ENCODE assay signal across 21 mouse cellular contexts in the genomic region with DNA sequence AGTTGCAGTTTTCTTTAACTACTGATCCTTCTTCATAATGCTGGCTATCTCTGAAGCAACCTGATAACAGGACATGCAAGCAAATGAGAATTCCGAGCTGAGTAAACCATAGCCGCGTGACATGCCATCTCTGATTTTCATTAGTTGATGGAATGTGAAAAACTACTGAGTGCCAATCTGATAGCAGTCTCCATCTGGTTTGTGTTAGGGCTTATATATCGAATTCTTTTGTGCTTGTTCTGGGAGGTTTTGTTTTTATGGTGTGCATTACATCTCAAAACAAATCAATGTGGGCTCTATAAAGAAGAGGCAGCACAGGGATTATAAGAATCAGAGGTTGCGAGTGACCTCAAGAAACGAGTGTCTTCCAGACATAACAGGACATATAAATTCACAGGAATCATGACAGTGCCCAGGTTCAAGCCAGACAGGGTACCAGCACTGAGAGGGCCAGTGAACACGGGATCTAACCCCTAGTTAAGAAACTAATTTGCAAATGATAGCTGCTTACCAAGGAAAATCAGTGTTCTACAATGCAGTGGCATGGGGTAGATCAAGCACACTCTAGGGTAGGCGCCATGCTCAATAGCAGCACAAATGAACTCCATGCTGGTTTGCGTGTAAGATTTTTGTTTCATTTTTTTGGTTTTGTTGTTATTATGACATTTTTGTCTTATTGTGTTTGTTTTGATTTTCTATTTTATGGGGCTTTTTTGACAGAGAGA. TPM values are rescaled to one million over a fixed set of nuclear protein-coding genes. Genes with fewer than 3 reads are reported as not detected.
A peak's percentile ranks its signal among the peaks of the same experiment; 100 is the strongest.
DNase-seq lines count a peak whose midpoint lies in the region; ATAC-seq and TF ChIP-seq lines count a peak whose summit lies in the region.
"Had no signal": no experiment of that assay in that cellular context is flagged by ENCODE, and none has a peak within 500 bp of the region (broad histone marks: within the 10 kb centered on the region; RNA-seq: fewer than 3 reads in every experiment).

No protein-coding gene starts in this region.

- 43% methylated on average over 9 of the region's 9 CpGs for WGBS in kidney, embryonic 14.5 days

- no peaks in the 10 kb centered on the region for H3K27me3 ChIP-seq in kidney, embryonic 14.5 days (ENCODE audit: control insufficient read depth, insufficient read depth, low read length)

- no peak for TF ChIP-seq POLR2A in embryonic fibroblast, embryonic 13.5 days (IDR thresholded peaks at IDR 0.05; ENCODE audit: low read depth, low read length)

- no peaks in the 10 kb centered on the region for H3K4me1 ChIP-seq in kidney, embryonic 14.5 days (ENCODE audit: control insufficient read depth, insufficient read depth, low read length)
- peaks cover 3% of the 10 kb centered on the region for H3K4me1 ChIP-seq in embryonic fibroblast, embryonic 13.5 days (ENCODE audit: control insufficient read depth, insufficient read depth, low read length)

- no peak overlapping the region for H3K4me2 ChIP-seq in kidney, embryonic 14.5 days (replicated peaks; ENCODE audit: low read depth, low read length)

- no peak for TF ChIP-seq CTCF in embryonic fibroblast, embryonic 13.5 days (IDR thresholded peaks at IDR 0.05; ENCODE audit: borderline replicate concordance, insufficient read depth, low read length)

- peak; percentile 57; the same call in 1 of the 2 replicates for ATAC-seq in kidney, embryonic 14.5 days (ENCODE audit: low FRiP score, low TSS enrichment)
- ATAC-seq: hindbrain, postnatal 0 days; lung, postnatal 0 days had no signal

- intact Hi-C loops in left cerebral cortex, postnatal 36 days (cut with DNase I): no loop called here

- DNase-seq in kidney, postnatal 4 days: no peak
- DNase-seq in embryo, embryonic 10.5 days (ENCODE audit: low spot score): peak; percentile 70
- peak; percentile 39 for DNase-seq in mesoderm, embryonic 11.5 days (ENCODE audit: low read depth, low spot score)
- DNase-seq in layer of hippocampus, adult 9-11 months: no peak
- no peak for DNase-seq in left cerebral cortex, postnatal 36 days (ENCODE audit: low spot score in 2 of 2)
- DNase-seq: adrenal gland, adult 8-10 months; cerebellum, adult 8-10 months; gastrocnemius, postnatal 10 days; kidney, adult 8-10 months; thymus, postnatal 36 days had no signal

- H3K9ac ChIP-seq in kidney, embryonic 14.5 days (ENCODE audit: low read depth, low read length): no peak overlapping the region
- H3K9ac ChIP-seq: liver, embryonic 14.5 days had no signal

- no peak overlapping the region for H3K27ac ChIP-seq in kidney, embryonic 14.5 days (ENCODE audit: low read depth, low read length)
- H3K27ac ChIP-seq in embryonic fibroblast, embryonic 13.5 days (ENCODE audit: insufficient read depth, low read length): peak overlapping the region; percentile 65
- H3K27ac ChIP-seq: hindbrain, postnatal 0 days; liver, embryonic 14.5 days had no signal

- H3K36me3 ChIP-seq in kidney, embryonic 14.5 days (ENCODE audit: control insufficient read depth, insufficient read depth, low read length): no peaks in the 10 kb centered on the region

- H3K4me3 ChIP-seq in kidney, embryonic 14.5 days (ENCODE audit: low read length): no peak overlapping the region
- no peak overlapping the region for H3K4me3 ChIP-seq in embryonic fibroblast, embryonic 13.5 days (ENCODE audit: insufficient read depth, low read length)

- H3K9me3 ChIP-seq in kidney, embryonic 14.5 days (ENCODE audit: control insufficient read depth, low read length): no peaks in the 10 kb centered on the region

RNA-seq across cellular contexts. Expression of a gene that starts 13.0 kb away (rescaled TPM):
- polyA plus RNA-seq in kidney, embryonic 14.5 days (2014; fragmentation: Nextera tagmentation; extraction: Ambion mirVana): 5.4 and 6.7 TPM in 2 replicates
- polyA plus RNA-seq in embryonic fibroblast, embryonic 13.5 days (2011; ENCODE audit: insufficient read length, low read depth, missing spikeins): 0.28 and 0.30 TPM in 2 replicates
- under 1 TPM in 1 of 2 experiments, not detected in 1; 0.23 TPM for total RNA-seq in left cerebral cortex, postnatal 36 days (2021)
- total RNA-seq: ES-E14; gastrocnemius, postnatal 10 days; heart, adult 8-10 months; hindbrain, postnatal 0 days; megakaryocyte, adult 5-6 weeks had no signal
- polyA plus RNA-seq: heart, postnatal 0 days; neural tube, embryonic 14.5 days; spleen, adult 2 months had no signal

Comparison
In these comparisons a context has a peak if more than half of its experiments do, and no peak if none do; other contexts are left out.
1. DNase-seq: peak in embryo, embryonic 10.5 days (single experiment) and mesoderm, embryonic 11.5 days (single experiment); none in kidney, postnatal 4 days (0 of 2), layer of hippocampus, adult 9-11 months (single experiment) and left cerebral cortex, postnatal 36 days (0 of 2).